Mouse (Mus musculus) adrenal gland, postnatal 25 days (tissue): ENCODE results near the gene Spata13. TPM values are rescaled to one million over a fixed set of nuclear protein-coding genes. Genes with fewer than 3 reads are reported as not detected.

Experiments used
- DNase-seq: peaks from one replicate; pipeline ENCODE4 v3.0.0; 2021; ENCODE audit warnings: mixed read lengths
- total RNA-seq: library from RNA; stranded (reverse); gene quantifications from 2 replicates; pipeline ENCODE4 v1.2.3, GENCODE M21; 2021

The Spata13 gene
- total RNA-seq, 1 experiment from 2014 or later, result 181 TPM

DNA sequence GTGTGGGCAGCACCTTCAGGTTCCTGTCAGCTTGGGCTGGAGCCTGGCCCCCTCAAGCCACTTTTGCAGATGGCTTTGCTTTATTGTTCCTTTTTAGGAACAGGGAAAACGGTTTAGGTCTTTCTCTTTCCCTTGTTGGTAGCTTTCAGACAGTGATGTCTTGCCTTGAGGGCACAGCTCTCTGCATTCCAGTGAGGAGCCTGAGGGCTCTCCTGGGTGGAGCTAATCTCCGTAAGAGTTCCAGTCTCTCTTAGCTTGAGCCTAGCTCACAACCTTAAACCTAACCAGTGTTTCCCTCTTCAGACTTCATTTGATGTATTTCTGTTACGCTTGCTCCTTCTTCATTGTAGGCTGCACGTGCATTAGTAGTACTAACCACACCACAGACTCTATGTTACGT lies 81.9 kb downstream of the Spata13 start:
- no peak for DNase-seq

DNA sequence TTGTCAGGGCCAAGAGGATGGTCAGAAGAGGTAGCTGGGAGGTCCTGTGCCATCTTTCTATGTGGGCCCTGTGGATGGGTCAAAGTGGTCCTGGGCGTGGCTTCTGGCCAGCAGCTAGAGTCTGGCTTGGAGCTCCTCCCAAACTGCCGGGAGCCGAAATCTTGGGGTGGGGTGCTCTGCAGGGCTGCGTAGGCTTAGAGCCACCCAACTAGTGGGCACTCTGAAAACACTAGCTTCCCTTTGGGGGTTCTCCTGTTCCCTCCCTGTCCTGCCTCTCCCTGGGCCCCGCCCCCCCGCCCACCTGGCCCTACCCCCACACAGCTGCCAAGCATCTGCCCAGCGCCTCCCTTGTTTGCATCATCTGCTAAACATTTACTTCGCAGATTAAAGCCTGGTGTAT lies 87.5 kb downstream of the Spata13 start:
- no peak for DNase-seq

DNA sequence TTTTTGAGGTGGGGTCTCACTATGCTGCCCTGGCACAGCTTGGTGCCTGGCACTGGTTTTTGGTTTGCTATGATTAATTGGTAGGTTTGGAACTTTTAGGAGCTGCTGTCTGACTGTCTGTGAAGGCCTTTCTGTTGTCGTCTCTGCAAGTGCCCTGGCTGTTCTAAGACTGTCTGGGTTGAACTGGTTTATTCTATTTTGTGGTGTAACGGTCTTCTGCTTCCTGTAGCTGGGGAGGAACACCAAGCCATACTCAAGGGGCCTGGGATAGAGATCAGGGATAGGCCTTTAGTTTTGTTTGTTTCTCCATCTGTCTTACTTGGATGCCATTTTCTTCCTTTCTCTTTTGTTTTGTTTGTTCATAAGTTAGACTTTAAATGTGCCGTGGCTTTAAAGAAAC lies 88.1 kb downstream of the Spata13 start:
- no peak for DNase-seq

DNA sequence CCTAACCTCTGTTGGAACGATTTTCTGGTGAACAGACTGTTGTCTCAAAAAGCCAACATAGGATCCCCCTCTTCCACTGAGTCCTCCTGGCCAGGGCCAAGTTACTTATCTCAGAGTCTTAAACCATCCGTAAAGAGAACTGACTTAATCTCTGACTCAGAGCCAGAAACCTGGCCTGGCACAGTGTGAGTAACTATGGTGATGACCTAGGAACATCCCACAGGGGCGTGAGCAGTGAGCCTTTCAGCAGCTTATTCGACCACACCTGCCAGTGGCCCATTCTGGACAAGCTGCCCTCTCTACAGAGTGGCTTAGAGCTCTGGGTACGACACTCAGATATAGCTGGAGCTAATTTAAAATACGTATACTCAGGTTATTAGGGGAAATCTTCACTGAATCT lies 92.3 kb downstream of the Spata13 start:
- no peak for DNase-seq

DNA sequence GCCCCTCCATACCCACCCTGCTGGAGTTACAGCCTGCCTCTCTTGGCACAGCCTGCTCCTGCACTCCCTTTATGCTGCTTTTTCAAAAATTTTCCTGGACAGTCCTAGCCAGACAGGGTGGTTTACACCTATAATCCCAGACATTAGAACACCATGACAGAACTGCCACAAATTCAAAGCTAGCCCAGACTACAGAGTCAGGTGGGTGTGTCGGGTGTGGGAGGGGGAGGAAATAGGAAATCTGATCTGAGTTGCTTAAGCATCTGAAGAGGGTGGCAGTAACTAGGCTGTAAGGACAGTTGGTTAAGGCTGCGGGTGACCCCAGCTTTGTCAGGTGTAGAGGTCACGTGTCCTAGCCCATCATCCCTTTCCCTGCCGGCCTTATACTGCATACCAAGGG lies 93.3 kb downstream of the Spata13 start:
- no peak for DNase-seq

DNA sequence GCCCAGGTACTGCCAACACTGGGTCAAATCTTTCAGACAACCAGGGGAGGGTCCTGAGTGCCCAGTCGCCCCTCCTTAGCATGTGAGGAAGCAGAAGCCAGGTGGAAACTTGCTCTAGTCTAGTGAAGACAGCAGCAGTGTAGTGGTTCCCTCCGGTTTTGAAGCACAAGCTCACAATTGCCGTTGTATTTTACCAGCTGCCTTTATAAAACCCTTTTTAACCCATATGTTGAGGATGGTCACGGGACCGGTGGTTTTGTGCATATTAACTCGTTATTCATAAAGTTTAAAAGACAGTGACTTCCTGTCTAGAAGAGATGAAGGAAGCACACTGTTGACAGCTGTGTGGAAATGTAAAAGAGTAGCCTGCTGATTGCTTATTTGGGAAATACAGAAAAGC lies 98.3 kb downstream of the Spata13 start:
- DNase-seq, result no peak

DNA sequence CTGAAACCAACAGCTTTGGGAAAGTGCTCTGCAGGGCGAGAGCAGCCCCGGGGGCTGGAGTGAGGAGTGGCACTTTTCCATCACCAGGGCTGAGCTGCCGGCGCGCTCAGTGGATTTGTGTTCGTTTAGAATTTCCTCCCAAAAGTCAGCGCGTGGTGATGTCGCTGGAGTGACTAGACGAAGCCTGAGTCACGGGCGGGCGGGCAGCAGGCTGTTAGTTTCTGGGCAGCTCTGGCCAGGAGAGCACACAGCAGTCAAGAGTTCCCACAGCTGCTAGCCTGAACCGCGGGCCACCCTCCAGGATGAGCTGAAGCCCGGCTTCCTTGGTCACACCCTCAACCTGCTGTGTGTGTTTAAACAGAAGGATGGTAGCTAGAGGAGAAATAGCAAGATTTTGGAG lies 99.0 kb downstream of the Spata13 start:
- peak; percentile 68 for DNase-seq

DNA sequence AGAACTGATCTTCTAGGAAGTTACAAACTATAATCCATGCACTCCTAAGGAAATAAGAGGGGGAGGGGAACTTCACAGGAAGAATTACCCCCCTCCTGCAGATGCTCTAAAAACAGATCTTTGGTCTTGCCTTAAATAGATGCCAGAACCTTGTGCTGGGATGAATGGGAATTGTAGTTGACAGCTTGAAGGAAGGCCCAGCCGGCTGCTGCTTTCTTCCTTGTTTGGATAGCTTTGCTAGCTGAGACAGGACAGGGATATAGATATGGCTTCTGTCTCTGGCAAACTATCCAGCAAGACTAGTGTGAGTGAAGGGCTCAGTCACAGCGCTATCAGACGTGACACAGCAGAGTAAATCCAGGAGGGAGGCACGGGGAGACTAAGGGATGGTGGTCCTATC lies 99.9 kb downstream of the Spata13 start:
- DNase-seq, result no peak

DNA sequence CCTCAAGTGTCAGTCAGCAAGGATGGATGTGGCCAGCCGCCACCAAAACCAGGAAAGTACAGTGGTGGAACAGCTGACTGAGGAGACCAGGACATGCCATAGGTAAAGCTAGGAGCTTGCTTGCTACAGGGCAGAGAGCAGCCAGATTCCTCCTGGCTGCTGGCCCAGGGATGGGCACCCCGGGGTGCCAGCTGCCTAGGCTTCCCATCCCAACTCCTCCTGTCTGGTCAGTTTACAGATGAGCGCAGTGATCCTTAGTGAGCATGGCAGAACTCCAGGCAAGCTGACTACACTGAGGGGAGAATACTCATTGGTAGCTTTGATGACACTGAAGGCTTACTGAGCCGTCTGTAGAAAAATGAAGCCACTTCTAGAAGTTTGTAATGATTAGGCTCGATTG lies 101.4 kb downstream of the Spata13 start:
- no peak for DNase-seq

DNA sequence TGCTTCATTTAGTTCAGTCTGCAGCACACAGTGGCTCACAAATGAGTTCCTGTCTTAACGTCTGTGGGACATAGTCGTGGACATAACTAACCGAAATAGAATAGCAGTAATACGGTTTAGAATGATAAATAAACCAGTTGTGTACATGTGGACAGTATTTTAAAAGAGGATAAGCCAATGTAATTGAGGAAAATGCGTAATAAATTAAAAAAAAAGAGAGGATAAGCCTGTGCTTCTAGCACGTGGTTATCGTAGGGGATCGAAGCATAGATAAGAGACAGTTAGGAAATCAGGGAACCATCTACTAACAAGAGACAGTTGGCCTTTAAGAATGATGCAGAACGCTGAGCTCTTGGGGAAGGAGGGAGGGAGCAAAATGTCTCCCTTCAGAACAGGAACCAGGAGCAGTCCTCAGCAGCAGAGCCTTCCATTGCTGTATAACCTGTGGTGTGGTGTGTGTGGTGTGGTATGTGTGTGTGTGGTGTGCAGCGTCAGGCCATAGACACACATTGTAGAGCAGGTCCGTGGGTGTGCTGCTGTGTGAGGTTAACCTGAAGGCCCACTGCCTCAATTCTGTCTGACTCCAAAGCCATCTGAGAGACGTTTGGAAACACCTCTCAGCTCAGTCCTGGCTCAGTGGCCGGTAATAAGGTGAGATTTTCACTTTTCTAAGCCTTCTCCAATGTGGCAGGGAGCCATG lies 102.2 kb downstream of the Spata13 start:
- DNase-seq, result no peak

DNA sequence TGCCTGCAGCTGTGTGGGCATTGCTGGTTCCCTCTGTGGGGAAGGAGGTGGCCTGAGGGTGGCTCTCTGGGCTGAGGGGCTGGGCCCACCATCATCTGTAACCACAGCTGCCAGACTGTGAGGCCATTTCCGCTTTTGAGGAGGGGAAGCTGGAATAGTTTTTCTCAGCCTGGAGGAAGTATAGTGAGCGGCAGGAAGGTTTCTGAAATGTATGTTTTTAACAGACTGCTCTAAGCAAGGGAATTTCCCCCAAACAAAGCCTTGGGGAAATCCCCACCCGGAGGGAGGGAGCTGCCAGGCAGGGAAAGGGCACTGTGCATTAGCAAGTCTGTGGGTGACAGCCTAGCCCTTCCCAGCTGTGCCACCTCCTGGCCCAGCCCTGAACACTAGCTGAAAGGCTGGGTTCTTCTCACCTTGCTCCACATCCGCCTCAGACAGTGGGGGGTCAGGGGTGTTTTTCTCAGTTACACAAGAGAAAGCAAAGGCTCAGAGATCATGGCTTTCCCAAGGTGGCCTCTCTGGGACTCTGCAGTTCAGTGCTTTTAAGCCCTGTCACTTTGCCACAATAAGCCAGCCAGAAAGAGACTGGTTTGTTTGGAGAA lies 102.9 kb downstream of the Spata13 start:
- DNase-seq, result no peak

DNA sequence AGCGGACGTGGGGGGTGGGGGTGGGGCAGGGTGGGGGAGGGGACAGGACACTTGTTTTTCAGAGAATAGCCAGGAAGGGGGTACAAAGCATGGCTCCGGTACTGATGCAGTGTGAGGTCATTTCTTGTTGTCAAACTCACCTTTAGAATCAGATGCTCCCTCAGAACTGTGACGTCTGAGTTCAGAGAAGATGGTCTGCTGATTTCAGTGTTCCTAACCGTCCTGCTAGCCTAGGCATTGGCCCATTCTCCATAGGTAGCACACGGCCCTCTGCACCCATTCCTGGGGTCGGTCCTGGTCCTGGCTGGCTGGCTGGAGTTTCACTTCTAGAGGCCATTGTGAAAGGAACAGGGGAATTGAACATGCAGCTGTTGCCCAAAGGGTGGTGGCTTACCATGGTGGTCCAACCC lies 103.4 kb downstream of the Spata13 start:
- no peak for DNase-seq

DNA sequence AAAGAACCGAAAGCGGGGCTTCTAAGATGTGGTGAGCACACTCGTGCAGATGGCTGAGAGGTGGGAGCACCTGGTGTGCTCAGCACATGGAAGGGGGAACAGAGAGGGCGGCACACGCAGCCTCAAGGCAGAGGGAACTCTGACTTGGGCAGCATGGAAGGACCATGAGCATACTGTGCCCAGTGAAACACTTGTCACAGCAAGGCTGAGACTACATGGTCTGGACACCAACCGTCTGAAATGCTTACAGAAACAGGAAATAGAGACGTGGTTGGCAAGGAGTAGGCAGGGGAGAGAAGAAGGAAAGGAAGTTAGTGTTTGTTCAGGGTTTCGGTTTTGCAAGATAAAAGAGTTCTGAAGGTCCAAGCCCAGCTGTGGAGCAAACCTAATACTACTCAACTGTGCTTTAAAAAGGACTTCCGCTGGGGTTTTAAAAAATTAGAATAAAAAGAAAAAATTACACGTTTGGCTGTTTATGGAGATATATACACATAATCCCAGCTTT lies 104.7 kb downstream of the Spata13 start:
- no peak for DNase-seq

DNA sequence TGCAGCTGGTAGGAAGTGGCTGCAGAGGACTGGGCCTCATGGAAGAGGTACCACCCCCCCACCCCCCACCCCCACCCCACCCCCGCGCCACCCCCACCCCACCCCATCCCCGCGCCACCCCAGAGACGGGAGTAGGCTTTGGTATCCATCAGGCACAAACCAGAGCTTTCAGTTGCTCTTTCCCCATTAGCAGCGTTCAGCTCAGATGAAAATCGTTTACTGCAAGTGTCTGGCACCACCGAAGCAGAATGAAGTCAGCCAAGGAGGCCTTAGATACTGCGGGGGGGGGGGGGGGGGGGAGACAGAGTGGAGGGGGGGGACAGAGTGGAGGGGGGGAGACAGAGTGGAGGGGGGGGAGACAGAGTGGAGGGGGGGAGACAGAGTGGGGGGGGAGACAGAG lies 105.4 kb downstream of the Spata13 start:
- no peak for DNase-seq

DNA sequence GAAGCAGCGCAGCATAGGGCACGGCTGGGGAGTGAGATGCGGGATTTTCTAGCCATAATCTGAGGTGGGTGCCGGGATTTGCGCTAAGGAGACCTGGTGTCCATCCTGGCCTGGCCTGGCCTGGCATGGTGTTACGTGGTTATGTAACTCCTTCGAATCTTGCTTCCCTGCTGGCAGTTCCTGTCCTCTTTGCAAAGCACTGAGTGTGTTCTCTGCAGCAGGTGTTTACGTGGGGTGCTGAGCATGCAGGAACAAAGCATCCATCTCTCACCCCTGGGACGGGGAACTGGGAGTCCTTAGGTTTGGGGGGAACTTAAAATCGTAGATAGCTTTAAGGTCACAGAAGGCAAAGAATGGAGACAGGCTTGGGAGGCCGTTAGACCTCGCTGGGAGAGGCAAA lies 105.8 kb downstream of the Spata13 start:
- DNase-seq, result no peak

DNA sequence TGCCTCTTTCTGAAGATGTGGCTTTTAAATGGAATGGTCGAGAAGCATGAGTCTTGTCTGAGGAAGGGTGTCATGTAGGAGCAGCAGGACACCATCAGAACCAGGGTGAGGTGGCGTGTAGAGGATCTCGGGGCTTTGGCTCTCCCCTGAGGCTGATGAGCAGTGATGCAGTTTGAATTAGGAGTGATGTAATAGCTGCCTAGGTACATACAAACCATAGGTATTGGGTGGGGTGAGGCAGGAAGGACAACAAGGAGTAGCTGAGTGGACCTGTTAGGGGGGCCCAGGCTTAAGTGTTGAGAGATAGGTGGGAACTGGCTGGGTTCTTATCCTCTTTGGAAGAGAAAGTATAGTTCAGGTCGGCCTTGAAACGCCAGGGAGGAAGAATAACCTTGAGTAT lies 106.7 kb downstream of the Spata13 start:
- no peak for DNase-seq

DNA sequence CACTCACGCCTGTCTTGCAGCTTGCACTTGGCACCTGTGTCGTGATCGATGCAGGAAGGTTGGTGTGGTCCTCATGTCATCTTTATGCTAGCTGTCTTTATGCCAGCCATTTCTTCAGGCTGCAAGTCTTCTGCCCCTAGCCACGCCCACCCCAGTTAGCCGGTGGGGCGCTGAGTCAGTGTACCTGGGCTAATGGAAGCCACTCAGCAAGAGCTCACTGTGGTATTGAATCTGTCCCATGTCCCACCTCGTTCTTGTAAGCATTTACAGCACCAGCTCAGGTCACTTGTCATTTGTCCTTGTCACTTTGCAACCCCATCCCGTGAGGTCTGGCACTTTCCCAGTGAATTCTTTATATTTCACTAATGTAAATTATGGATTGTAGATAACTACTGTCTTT lies 107.2 kb downstream of the Spata13 start:
- no peak for DNase-seq

DNA sequence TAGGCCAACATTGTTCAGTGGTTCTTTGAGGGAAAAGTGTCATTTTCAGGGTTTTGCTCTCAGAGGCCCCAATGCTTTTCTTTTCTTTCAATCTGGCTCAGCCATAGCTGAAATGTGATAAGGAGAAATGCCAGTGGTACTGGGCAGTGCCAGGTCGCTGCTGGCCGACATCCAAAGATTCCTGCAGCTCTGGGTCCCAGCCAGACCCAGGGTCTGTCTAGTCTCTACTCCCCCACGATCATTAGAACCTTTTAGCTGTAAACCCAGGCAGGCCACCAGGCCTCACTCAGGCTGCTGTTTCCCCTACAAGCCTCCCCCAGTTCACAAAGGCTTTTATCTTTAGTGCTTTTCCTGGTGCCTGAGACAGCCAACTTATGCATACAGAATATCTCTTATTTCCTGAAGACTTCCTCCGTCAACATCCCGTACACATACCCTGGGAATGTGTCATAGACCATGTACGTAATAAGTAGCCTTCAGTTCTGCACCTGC lies 107.7 kb downstream of the Spata13 start:
- peak; percentile 81 for DNase-seq

DNA sequence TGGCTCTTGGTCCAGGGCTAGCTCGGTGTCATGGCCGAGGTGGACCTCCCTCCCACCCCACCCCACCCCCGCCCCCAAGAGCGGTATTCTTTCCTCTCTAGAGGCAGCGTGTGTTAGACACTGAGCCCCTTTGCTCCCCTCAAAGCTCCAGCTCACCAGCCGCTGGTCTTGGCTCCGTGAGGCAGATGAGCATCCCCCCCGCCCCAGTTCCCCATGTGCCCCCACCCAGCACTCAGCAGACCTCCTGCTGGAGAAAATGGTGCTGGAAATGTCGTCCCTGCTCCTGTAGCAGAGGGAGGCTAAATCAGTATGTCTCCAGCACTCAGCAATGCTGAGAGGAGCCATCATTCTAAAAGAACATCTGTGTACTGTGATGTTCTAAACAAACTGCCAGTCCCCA lies 109.9 kb downstream of the Spata13 start:
- no peak for DNase-seq

DNA sequence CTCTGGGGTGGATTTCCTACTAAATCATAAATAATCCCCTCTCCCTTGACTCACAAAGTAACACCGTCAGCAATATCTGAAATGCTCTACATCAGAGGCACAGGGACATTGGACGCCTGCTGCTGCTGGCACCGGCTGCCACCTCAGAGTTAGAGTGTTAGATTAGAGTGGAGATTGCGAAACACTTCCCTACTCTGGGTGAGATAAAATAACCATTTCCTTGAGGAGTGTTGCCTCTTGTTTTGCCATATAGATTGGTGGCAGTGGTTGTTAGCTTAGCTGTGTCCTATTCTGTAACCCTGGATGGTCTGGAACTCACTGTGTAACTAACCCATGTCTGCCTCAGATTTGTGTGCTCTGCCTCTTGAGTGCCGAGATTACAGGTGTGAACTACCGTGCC lies 111.4 kb downstream of the Spata13 start:
- no peak for DNase-seq

DNA sequence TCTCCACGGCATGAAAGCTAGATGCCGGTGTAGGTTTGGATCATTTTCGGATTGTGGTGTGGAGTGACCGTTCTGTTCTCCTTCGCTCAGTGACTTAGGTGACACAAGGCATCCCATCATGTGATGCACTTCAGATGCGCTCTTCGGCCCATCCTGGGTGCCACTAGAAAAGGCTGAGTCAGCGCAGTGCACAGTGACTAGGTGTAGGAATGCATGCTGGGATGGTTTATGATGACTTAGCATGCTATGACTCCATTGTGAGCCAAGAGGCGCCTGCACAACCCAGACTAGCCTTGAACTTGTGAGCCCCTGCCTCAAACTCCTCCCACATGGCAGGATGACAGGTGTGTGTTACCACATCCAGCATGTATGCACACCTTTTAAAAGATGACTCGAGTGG lies 112.3 kb downstream of the Spata13 start:
- DNase-seq, result no peak

DNA sequence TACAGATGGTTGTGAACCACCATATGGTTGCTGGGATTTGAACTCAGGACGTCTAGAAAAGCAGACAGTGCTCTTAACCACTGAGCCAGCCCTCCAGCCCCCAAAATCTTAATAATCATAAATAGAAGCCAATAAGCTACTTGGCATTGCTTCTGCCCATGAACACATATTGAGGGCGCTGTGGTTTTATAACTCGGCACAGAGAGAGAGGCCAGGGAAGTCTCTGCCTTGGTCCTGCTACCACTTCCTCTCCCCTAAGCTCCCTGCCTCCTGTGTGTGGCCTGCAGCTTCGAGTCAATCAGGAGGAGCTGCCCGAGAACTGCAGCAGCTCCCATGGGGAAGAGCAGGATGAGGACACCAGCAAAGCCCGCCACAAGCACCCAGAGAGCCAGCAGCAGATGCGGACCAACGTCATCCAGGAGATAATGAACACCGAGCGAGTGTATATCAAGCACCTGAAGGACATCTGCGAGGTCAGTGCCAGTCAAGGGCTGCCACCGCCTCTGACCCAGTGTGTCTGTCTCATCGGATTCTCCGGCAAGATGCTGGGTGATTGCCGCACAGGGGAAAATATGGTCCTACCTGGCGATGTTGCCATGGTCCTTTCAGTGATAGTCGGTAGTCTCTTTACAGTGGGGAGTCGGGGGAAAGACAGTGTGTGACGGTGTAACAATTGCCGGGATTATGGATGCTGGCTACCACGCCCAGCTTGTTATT lies 113.5 kb downstream of the Spata13 start:
- DNase-seq, result no peak

DNA sequence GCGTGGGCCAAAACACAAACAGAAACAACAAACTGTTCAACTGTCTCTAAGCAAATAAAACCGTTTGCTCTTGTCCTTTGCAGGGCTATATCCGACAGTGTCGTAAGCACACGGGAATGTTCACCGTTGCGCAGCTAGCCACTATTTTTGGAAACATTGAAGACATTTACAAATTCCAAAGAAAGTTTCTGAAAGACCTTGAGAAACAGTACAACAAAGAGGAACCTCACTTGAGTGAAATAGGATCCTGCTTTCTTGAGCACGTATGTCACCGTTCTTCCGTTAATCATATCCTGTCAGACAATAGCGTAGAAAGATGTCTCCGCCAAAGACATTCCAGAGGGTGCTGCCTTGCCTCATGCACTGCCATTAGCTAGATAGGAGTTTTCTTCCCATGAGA lies 116.1 kb downstream of the Spata13 start:
- no peak for DNase-seq

DNA sequence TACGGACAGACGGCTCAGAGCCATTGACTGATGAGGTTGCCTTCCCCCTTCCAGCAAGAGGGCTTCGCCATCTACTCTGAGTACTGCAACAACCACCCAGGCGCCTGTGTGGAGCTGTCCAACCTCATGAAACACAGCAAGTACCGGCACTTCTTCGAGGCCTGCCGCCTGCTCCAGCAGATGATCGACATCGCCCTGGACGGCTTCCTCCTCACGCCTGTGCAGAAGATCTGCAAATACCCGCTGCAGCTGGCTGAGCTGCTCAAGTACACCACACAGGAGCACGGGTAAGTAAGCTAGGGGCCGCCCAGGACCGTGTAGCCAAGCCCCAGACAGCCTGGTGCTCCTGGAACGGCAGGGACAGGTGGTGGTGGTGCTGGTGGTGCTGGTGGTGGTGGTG lies 117.8 kb downstream of the Spata13 start:
- DNase-seq, result no peak
